Mouse (Mus musculus): ENCODE results near the gene Rap1b. TPM values are rescaled to one million over a fixed set of nuclear protein-coding genes. Genes with fewer than 3 reads are reported as not detected.

Gene Rap1b
- polyA plus RNA-seq, 1 experiment from 2014 or later: 159 TPM

GRCm38 (mm10) chr10:117792141-117793091, 53.4 kb downstream of the Rap1b start, which contains the start of gene Nup107:
Gene Nup107 (minus strand): TSS chr10:117792705.
- ATAC-seq (ENCODE audit: low FRiP score): peak; percentile 98
- Histone ChIP-seq H3K4me1 (replicated peaks) (peaks cover 20% of the 10 kb centered on the region), H3K27ac (peak within 1 kb of the TSS; percentile 72), H3K9ac (peak within 1 kb of the TSS; percentile 84), H3K9me3 (no peaks in the 10 kb centered on the region), H3K4me2 (peak within 1 kb of the TSS; percentile 80), H3K4me3 (peak within 1 kb of the TSS; percentile 87), H3K36me3 (peaks cover 7% of the 10 kb centered on the region), H3K27me3 (no peaks in the 10 kb centered on the region)
- under 1% methylated on average over 75 of the region's 75 CpGs for WGBS

- WGBS: 96% methylated on average over 2 of the region's 2 CpGs
- H3K9me3 ChIP-seq: no peaks in the 10 kb centered on the region
- H3K4me3 ChIP-seq: peak overlapping the region; percentile 87; the same call in 1 of the 2 replicates
- H3K27me3 ChIP-seq: no peaks in the 10 kb centered on the region
- ATAC-seq (ENCODE audit: low FRiP score): no peak
- H3K27ac ChIP-seq: no peak overlapping the region
- peaks cover 20% of the 10 kb centered on the region for H3K4me1 ChIP-seq (replicated peaks)
- H3K9ac ChIP-seq: peak overlapping the region; percentile 84; the same call in 1 of the 2 replicates
- peaks cover 20% of the 10 kb centered on the region for H3K36me3 ChIP-seq
- H3K4me2 ChIP-seq: peak overlapping the region; percentile 80
Measured at GRCm38 (mm10) chr10:117791171-117791470, 54.7 kb downstream of the Rap1b start.

- no peak overlapping the region for H3K4me2 ChIP-seq
- H3K4me1 ChIP-seq (replicated peaks): peaks cover 20% of the 10 kb centered on the region
- ATAC-seq (ENCODE audit: low FRiP score): no peak
- H3K36me3 ChIP-seq: peaks cover 25% of the 10 kb centered on the region
- no peaks in the 10 kb centered on the region for H3K9me3 ChIP-seq
- WGBS: 97% methylated on average over 17 of the region's 17 CpGs
- H3K27ac ChIP-seq: no peak overlapping the region
- H3K4me3 ChIP-seq: no peak overlapping the region
- no peaks in the 10 kb centered on the region for H3K27me3 ChIP-seq
- no peak overlapping the region for H3K9ac ChIP-seq
Measured at GRCm38 (mm10) chr10:117790421-117791170, 55.2 kb downstream of the Rap1b start.

GRCm38 (mm10) chr10:117790011-117790410, 55.8 kb downstream of the Rap1b start:
- Histone ChIP-seq H3K4me2 (no peak overlapping the region), H3K36me3 (peaks cover 30% of the 10 kb centered on the region), H3K4me3 (no peak overlapping the region), H3K9ac (no peak overlapping the region), H3K4me1 (replicated peaks) (peaks cover 20% of the 10 kb centered on the region), H3K9me3 (no peaks in the 10 kb centered on the region), H3K27me3 (no peaks in the 10 kb centered on the region), H3K27ac (no peak overlapping the region)
- WGBS: 100% methylated on average over 1 of the region's 1 CpGs
- no peak for ATAC-seq (ENCODE audit: low FRiP score)

- WGBS: 94% methylated on average over 7 of the region's 7 CpGs
- Histone ChIP-seq H3K36me3 (peaks cover 74% of the 10 kb centered on the region), H3K4me1 (replicated peaks) (no peaks in the 10 kb centered on the region), H3K4me3 (no peak overlapping the region), H3K9ac (no peak overlapping the region), H3K27me3 (no peaks in the 10 kb centered on the region), H3K4me2 (no peak overlapping the region), H3K9me3 (no peaks in the 10 kb centered on the region), H3K27ac (no peak overlapping the region)
- no peak for ATAC-seq (ENCODE audit: low FRiP score)
Measured at GRCm38 (mm10) chr10:117784646-117785045, 61.2 kb downstream of the Rap1b start.

- WGBS: 96% methylated on average over 13 of the region's 13 CpGs
- Histone ChIP-seq H3K27ac (no peak overlapping the region), H3K9me3 (no peaks in the 10 kb centered on the region), H3K36me3 (peaks cover 78% of the 10 kb centered on the region), H3K4me2 (no peak overlapping the region), H3K4me3 (no peak overlapping the region), H3K9ac (no peak overlapping the region), H3K27me3 (no peaks in the 10 kb centered on the region), H3K4me1 (replicated peaks) (no peaks in the 10 kb centered on the region)
- no peak for ATAC-seq (ENCODE audit: low FRiP score)
Measured at GRCm38 (mm10) chr10:117783786-117784420, 61.9 kb downstream of the Rap1b start.

- peaks cover 86% of the 10 kb centered on the region for H3K36me3 ChIP-seq
- no peak overlapping the region for H3K27ac ChIP-seq
- no peak overlapping the region for H3K9ac ChIP-seq
- H3K27me3 ChIP-seq: no peaks in the 10 kb centered on the region
- no peak overlapping the region for H3K4me3 ChIP-seq
- no peak overlapping the region for H3K4me2 ChIP-seq
- WGBS: 95% methylated on average over 14 of the region's 14 CpGs
- no peak for ATAC-seq (ENCODE audit: low FRiP score)
- H3K9me3 ChIP-seq: no peaks in the 10 kb centered on the region
- no peaks in the 10 kb centered on the region for H3K4me1 ChIP-seq (replicated peaks)
Measured at GRCm38 (mm10) chr10:117782491-117783260, 63.2 kb downstream of the Rap1b start.

- WGBS: 95% methylated on average over 2 of the region's 2 CpGs
- H3K4me3 ChIP-seq: no peak overlapping the region
- H3K4me2 ChIP-seq: no peak overlapping the region
- H3K4me1 ChIP-seq (replicated peaks): no peaks in the 10 kb centered on the region
- no peaks in the 10 kb centered on the region for H3K9me3 ChIP-seq
- no peaks in the 10 kb centered on the region for H3K27me3 ChIP-seq
- no peak overlapping the region for H3K27ac ChIP-seq
- no peak for ATAC-seq (ENCODE audit: low FRiP score)
- peaks cover 83% of the 10 kb centered on the region for H3K36me3 ChIP-seq
- H3K9ac ChIP-seq: no peak overlapping the region
Measured at GRCm38 (mm10) chr10:117782056-117782455, 63.8 kb downstream of the Rap1b start.

GRCm38 (mm10) chr10:117781021-117781725, 64.7 kb downstream of the Rap1b start:
- no peak overlapping the region for H3K4me2 ChIP-seq
- H3K4me3 ChIP-seq: no peak overlapping the region
- no peaks in the 10 kb centered on the region for H3K4me1 ChIP-seq (replicated peaks)
- no peak overlapping the region for H3K9ac ChIP-seq
- no peaks in the 10 kb centered on the region for H3K27me3 ChIP-seq
- 95% methylated on average over 17 of the region's 17 CpGs for WGBS
- H3K36me3 ChIP-seq: peaks cover 83% of the 10 kb centered on the region
- H3K9me3 ChIP-seq: no peaks in the 10 kb centered on the region
- no peak overlapping the region for H3K27ac ChIP-seq
- no peak for ATAC-seq (ENCODE audit: low FRiP score)

- H3K27ac ChIP-seq: no peak overlapping the region
- 94% methylated on average over 6 of the region's 6 CpGs for WGBS
- no peak overlapping the region for H3K9ac ChIP-seq
- no peak overlapping the region for H3K4me2 ChIP-seq
- ATAC-seq (ENCODE audit: low FRiP score): no peak
- H3K36me3 ChIP-seq: peaks cover 82% of the 10 kb centered on the region
- no peak overlapping the region for H3K4me3 ChIP-seq
- H3K27me3 ChIP-seq: no peaks in the 10 kb centered on the region
- no peaks in the 10 kb centered on the region for H3K9me3 ChIP-seq
- no peaks in the 10 kb centered on the region for H3K4me1 ChIP-seq (replicated peaks)
Measured at GRCm38 (mm10) chr10:117780306-117780911, 65.4 kb downstream of the Rap1b start.
